Mouse (Mus musculus) cerebellum, postnatal 25 days (tissue): ENCODE results near the gene Cacnb4.

Experiments used
- DNase-seq, 2 experiments: peaks; one replicate each; pipeline ENCODE4 v3.0.0; 2021; ENCODE audit warnings: mixed read lengths in 2 of 2

Gene Cacnb4

GRCm38 (mm10) chr2:52647255-52647998, 29.2 kb downstream of the Cacnb4 start:
- DNase-seq: peak in 1 of 2 experiments; percentile 34

- DNase-seq: no peak
Observed at GRCm38 (mm10) chr2:52643657-52644056, 33.0 kb downstream of the Cacnb4 start.

GRCm38 (mm10) chr2:52639530-52639875, 37.1 kb downstream of the Cacnb4 start:
- DNase-seq: no peak

GRCm38 (mm10) chr2:52638857-52639529, 37.6 kb downstream of the Cacnb4 start:
- peak; percentile 43 to 49 for DNase-seq

GRCm38 (mm10) chr2:52638226-52638625, 38.4 kb downstream of the Cacnb4 start:
- peak; percentile 61 for DNase-seq

- no peak for DNase-seq
Observed at GRCm38 (mm10) chr2:52636051-52636450, 40.6 kb downstream of the Cacnb4 start.

- no peak for DNase-seq
Observed at GRCm38 (mm10) chr2:52635358-52635757, 41.3 kb downstream of the Cacnb4 start.

GRCm38 (mm10) chr2:52632880-52633279, 43.8 kb downstream of the Cacnb4 start:
- DNase-seq: peak; percentile 83 to 90

GRCm38 (mm10) chr2:52628186-52628585, 48.4 kb downstream of the Cacnb4 start:
- peak; percentile 48 to 76 for DNase-seq

GRCm38 (mm10) chr2:52626266-52626665, 50.4 kb downstream of the Cacnb4 start:
- DNase-seq: no peak

- no peak for DNase-seq
Observed at GRCm38 (mm10) chr2:52625731-52626130, 50.9 kb downstream of the Cacnb4 start.

- DNase-seq: no peak
Observed at GRCm38 (mm10) chr2:52623921-52624404, 52.7 kb downstream of the Cacnb4 start.

GRCm38 (mm10) chr2:52623461-52623860, 53.2 kb downstream of the Cacnb4 start:
- DNase-seq: no peak

GRCm38 (mm10) chr2:52622616-52623015, 54.0 kb downstream of the Cacnb4 start:
- peak in 1 of 2 experiments; percentile 41 for DNase-seq

GRCm38 (mm10) chr2:52619406-52619974, 57.1 kb downstream of the Cacnb4 start:
- DNase-seq: no peak

- DNase-seq: no peak
Observed at GRCm38 (mm10) chr2:52618804-52619203, 57.8 kb downstream of the Cacnb4 start.

GRCm38 (mm10) chr2:52615429-52615828, 61.2 kb downstream of the Cacnb4 start:
- DNase-seq: peak; percentile 86 to 92

- DNase-seq: no peak
Observed at GRCm38 (mm10) chr2:52613888-52614287, 62.7 kb downstream of the Cacnb4 start.

GRCm38 (mm10) chr2:52609486-52609885, 67.1 kb downstream of the Cacnb4 start:
- no peak for DNase-seq

GRCm38 (mm10) chr2:52607857-52608485, 68.7 kb downstream of the Cacnb4 start:
- DNase-seq: no peak

GRCm38 (mm10) chr2:52606331-52606730, 70.3 kb downstream of the Cacnb4 start:
- no peak for DNase-seq

GRCm38 (mm10) chr2:52605321-52605720, 71.3 kb downstream of the Cacnb4 start:
- DNase-seq: peak; percentile 81 to 90

GRCm38 (mm10) chr2:52604651-52605020, 72.0 kb downstream of the Cacnb4 start:
- DNase-seq: no peak
